Mouse (Mus musculus): Measurements from ENCODE around the gene Rab9.

GRCm38 (mm10) chrX:166520782-166521181, 41.1 kb upstream of the Rab9 start:
- no peak for TF ChIP-seq GATA1 (IDR thresholded peaks at IDR 0.05; ENCODE audit: borderline replicate concordance, low read length)
- TF ChIP-seq FLI1 (IDR thresholded peaks at IDR 0.05; ENCODE audit: low read length): no peak

Measured in megakaryocyte, embryonic 14.5 days (primary cell).